Mouse (Mus musculus): Measurements from ENCODE around the gene Nudt3. TPM values are rescaled to one million over a fixed set of nuclear protein-coding genes. Genes with fewer than 3 reads are reported as not detected.

Gene Nudt3
- 6.3 TPM for polyA plus RNA-seq (2014; fragmentation: Illumina TruSeq; extraction: RNeasy Lipid Tissue Mini Kit (QIAGEN cat#74804); ENCODE audit: low read depth, low replicate concordance)

GRCm38 (mm10) chr17:27623360-27624326, at the start of gene Nudt3:
Gene Nudt3 (minus strand): TSS chr17:27623495.

GRCm38 (mm10) chr17:27655089-27656010, 32.1 kb upstream of the Nudt3 start, which contains the start of gene Pacsin1:
Gene Pacsin1 (plus strand): TSS chr17:27655509.

GRCm38 (mm10) chr17:27636132-27637020, 13.1 kb upstream of the Nudt3 start, which contains the start of gene Rps10:
Gene Rps10 (minus strand): TSS chr17:27636669.

GRCm38 (mm10) chr17:27634871-27635574, 11.7 kb upstream of the Nudt3 start, which contains the start of gene RPS10-NUDT3:
Gene RPS10-NUDT3 (minus strand): TSS chr17:27635222.

GRCm38 (mm10) chr17:27565163-27565941, 57.9 kb downstream of the Nudt3 start, which contains the start of gene AI413582:
Gene AI413582 (minus strand): TSS chr17:27565756.

GRCm38 (mm10) chr17:27556315-27557011, 66.8 kb downstream of the Nudt3 start, which contains the start of gene Hmga1:
Gene Hmga1 (plus strand): TSS chr17:27556497.

Other genes starting within 250 kb of the Nudt3 start
- gene Grm4, start 102.1 kb downstream of the Nudt3 start, polyA plus RNA-seq (2014; fragmentation: Illumina TruSeq; extraction: RNeasy Lipid Tissue Mini Kit (QIAGEN cat#74804); ENCODE audit: low read depth, low replicate concordance), result not detected
- 2.7 TPM for gene Hmga1, start 67.0 kb downstream of the Nudt3 start, polyA plus RNA-seq (2014; fragmentation: Illumina TruSeq; extraction: RNeasy Lipid Tissue Mini Kit (QIAGEN cat#74804); ENCODE audit: low read depth, low replicate concordance)
- gene AI413582, start 57.7 kb downstream of the Nudt3 start, polyA plus RNA-seq (2014; fragmentation: Illumina TruSeq; extraction: RNeasy Lipid Tissue Mini Kit (QIAGEN cat#74804); ENCODE audit: low read depth, low replicate concordance), result not detected
- gene RPS10-NUDT3, start 11.7 kb upstream of the Nudt3 start, polyA plus RNA-seq (2014; fragmentation: Illumina TruSeq; extraction: RNeasy Lipid Tissue Mini Kit (QIAGEN cat#74804); ENCODE audit: low read depth, low replicate concordance), result not detected
- gene Rps10, start 13.2 kb upstream of the Nudt3 start, polyA plus RNA-seq (2014; fragmentation: Illumina TruSeq; extraction: RNeasy Lipid Tissue Mini Kit (QIAGEN cat#74804); ENCODE audit: low read depth, low replicate concordance), result 45.3 TPM
- gene Pacsin1, start 32.0 kb upstream of the Nudt3 start, polyA plus RNA-seq (2014; fragmentation: Illumina TruSeq; extraction: RNeasy Lipid Tissue Mini Kit (QIAGEN cat#74804); ENCODE audit: low read depth, low replicate concordance), result not detected
- gene Spdef, start 105.5 kb upstream of the Nudt3 start, polyA plus RNA-seq (2014; fragmentation: Illumina TruSeq; extraction: RNeasy Lipid Tissue Mini Kit (QIAGEN cat#74804); ENCODE audit: low read depth, low replicate concordance), result not detected
- 95.8 TPM for gene D17Wsu92e, start 197.2 kb upstream of the Nudt3 start, polyA plus RNA-seq (2014; fragmentation: Illumina TruSeq; extraction: RNeasy Lipid Tissue Mini Kit (QIAGEN cat#74804); ENCODE audit: low read depth, low replicate concordance)
- 23.3 TPM for gene Snrpc, start 214.7 kb upstream of the Nudt3 start, polyA plus RNA-seq (2014; fragmentation: Illumina TruSeq; extraction: RNeasy Lipid Tissue Mini Kit (QIAGEN cat#74804); ENCODE audit: low read depth, low replicate concordance)
- gene Uhrf1bp1, start 232.9 kb upstream of the Nudt3 start, polyA plus RNA-seq (2014; fragmentation: Illumina TruSeq; extraction: RNeasy Lipid Tissue Mini Kit (QIAGEN cat#74804); ENCODE audit: low read depth, low replicate concordance), result 2.6 TPM

Measured in liver, adult 10 weeks (tissue).